Mouse (Mus musculus): ENCODE measurements around the gene Heca. TPM values are rescaled to one million over a fixed set of nuclear protein-coding genes. Genes with fewer than 3 reads are reported as not detected.
"Not testable (repeated sequence)": the region's sequence is repeated elsewhere in the genome, so short reads cannot be mapped to it uniquely, and the experiment has no call there.

Gene Heca
- total RNA-seq, 2 experiments from 2014 or later, result 26.1 to 29.8 TPM

DNA sequence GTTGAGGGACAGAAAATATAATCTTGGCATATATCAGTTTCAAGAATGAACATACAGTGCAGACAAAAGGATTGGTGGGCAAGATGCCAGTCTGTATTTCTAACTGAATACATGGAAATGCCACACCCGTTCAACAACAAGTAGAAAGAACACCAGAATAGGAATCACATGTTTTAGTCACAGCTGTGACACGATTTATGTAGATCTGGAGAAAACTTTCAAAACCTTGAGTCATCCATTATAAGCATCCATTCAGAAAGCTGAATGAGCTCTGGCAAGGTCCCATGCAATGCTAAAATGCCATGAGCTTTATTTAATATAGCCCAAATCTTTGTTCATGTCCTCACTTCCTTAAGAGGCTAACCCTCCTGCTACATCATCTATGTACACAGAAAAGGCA lies 44.4 kb downstream of the Heca start:
- peak in 1 of 2 experiments; percentile 22 for DNase-seq (ENCODE audit: low spot score in 2 of 2)

DNA sequence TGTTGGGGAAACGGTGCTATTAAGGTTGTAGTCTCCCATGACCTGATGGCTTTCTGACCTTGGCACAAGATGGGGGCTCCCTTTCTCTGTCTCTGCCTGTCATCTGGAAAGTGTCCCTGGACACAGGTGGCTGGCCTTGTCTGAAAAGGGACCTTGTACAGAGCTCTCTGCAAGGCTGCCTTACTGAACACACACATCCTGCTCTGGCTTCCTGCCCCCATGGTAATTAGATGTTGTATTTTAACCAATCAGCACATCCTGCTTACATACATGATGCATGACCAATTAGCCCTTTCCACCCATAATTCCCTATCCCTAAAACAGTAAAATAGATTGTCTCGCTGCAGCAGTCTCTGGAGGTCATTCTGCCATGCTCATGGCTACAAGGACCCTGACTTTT lies 67.1 kb downstream of the Heca start:
- no peak for DNase-seq (ENCODE audit: low spot score in 2 of 2)

DNA sequence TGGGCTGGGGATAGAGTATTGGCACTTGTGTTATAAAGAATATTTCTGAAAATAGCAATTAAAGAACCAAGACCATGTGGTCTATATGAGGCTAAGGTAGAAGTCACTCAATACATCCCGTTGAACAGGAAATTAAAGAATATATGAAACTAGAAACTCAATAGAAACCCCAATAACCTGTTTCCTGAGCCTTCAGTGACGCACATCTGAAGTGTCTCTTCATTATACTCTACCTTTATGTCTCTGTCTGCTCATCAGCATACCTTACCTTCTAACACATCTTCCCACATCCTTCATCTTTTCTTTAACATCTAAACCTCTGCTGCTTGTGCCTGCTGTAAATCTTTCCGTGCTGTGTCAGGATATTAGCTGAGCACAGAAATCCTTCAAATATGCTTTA lies 67.8 kb downstream of the Heca start:
- DNase-seq (ENCODE audit: low spot score in 2 of 2), result no peak

DNA sequence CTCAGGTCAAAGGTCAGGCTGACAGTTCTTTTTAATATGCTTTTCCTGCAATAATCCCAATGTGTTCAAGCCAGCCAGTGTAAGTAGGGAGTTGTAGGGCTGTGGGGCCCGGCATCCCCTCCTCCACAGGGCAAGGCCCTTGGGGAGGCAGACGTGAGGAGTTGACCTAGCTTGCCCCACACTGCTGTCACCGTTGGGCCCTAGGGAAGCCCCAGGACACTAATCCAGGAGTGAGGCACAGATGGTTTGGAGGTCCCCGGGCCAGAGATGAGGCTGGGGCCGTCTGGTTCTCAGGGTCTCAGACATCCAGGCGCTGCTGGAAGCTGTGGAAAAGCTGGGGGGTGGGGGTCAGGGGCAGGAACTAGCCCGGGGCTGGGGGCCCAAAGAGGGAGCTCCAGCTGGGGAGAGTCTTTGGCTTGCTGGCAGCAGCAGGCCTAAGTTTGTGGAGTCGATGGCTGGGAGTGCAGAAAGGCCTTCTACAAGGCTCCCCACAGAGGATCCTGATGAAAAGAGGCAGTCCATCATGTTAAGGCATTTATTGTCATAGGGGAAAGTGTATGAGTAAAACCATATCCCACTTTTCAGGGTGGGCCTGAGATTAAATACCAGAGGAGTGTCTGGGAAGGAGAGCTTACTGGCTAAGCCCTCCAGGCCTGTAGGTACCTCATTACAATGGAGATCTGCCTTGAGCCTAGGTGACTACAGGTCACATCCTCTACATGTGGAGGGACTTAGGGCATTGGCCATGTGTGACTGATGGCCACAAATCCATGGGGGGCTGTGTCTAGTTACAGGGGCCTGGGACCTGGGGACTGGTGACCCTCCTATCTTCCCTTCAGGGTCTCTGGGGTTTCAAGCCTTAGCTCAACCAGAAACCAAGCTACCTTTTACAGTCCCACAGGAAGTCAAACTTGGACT lies 69.6 kb downstream of the Heca start:
- DNase-seq (ENCODE audit: low spot score in 2 of 2), result no peak

DNA sequence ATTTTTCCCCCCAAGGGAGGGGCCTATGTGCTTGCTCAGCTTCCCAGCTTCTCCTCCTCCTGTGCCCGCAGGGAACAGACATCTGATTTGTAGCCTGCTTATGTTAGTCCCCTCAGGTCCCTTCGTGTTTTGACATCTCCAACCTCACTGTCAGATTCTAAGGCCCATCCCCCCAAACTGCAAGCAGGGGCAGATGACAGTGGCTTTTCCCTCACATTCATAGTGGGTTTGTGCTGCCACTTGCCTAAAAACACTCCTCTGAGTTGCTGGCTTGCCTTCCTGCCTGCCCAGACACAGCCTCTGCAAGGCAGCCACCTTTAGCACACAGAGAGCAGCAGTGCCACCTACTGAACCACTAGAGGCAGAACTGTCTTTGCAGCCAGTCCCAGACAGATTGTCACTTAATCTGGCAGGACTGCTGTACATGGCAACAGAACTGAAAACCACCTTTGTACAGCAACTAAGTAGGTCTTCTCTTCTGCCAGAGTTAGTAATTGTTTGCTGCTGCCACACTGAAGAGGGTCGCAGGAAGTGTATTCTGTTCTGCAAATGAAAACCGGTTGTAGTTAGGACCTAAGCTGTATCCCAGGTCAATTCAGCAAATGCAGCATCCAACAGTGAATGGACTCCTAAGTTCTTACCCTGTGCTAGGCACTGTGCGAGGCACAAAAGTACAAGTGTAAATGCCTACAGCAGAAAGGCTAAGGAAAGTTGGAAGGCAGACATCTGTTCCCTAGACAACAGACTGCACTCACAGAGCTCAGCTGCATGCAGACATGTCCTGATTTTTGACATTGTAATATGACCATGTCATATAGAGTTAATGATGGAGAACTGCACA lies 77.8 kb downstream of the Heca start:
- DNase-seq (ENCODE audit: low spot score in 2 of 2), result peak; percentile 57 to 77

DNA sequence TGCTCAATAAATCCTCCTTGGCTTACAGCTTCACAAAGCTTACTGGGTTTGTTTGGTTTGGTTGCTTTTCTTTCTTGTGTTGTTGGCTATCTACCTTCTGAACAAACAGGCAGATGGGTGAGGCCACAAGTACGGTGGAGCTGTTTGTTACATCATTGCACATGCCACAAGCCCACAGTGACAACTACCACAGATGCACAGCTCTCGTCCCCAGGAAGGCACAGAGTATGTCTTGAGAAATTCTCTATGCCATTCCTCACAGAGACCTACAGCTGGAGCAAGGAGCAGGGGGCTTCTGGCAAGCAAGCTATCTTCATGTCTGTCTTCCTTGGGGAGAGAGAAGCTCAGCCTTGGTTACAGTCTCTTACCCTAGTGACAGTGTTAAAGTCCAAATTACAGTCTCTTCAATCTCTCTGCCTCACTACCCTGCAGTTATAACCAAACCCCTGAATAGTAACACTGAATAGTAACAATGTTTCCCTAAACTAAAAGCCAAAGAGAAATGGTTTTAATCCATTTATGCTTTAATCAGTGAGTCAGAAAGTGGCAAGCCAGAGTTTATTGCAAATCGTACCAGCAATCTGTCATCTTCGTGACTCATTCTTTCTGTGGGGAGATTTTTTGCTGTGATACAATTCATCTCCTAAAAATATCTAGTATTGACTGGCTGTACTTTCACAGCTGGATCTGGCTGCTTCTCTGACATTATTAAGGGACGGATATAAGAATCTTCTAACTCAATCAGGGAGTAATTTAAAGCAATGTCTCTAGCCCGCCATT lies 87.0 kb downstream of the Heca start:
- DNase-seq (ENCODE audit: low spot score in 2 of 2), result no peak

DNA sequence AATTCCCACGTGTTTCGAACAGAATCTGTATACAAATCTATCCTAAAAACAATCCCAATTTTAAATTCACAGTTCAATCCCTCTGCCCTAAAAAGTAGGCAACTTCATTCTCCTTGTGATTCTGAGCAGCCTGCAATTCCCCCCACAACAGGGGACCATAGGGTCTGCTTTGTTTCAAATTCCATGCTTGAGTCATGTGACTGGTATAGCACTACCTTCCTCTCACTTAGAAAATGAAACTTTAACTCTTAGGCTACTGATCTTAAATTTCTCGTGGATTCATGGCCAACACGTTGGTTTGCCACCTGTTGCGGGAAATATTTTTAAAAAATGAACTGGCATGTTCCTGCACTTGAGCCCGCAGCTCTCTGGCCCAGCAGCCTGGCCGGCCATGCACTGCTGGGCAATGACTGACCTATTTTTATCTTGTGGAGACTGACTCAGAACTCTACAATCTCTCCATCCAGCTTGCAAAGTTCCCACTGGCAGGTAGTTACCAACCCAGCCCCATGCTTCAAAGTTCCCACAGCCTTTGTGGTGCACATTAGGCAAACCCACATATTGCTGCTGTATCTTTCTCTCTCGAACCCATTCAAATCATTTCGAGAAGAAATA lies 90.1 kb downstream of the Heca start:
- no peak for DNase-seq (ENCODE audit: low spot score in 2 of 2)

DNA sequence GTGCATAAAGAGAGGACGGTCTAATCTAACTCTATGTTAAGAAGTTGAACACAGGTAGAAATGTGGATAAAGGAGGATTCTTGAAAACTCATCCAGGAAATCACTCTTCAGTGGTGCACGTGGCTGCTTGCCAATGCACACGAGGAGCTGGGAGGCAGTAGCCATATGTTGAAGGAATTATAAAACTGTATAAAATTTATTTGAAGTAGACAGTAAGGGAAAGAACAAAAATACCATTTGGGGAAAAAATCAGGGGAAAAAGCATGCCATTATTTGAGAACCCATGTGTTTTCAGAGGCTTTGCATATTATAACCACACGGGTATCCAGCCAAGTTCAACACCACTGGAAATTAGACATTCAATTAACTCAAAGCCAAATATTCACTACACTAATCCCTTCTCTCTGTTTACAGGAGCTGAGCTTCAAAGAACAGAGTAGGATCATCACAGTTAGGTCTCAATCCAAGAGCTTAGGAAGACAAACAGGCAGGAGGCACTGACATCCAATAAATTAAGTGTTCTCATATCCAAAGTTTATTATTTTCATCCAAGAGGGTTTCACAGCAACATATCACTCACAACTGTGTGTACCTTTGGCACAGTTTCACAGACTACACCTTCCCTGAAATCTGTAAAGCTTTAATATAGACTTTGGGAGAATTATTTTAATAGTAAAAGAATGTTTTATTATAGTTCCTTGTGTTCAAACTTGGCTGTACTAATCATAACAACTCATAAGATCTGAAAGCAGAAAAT lies 102.9 kb downstream of the Heca start:
- DNase-seq (ENCODE audit: low spot score in 2 of 2), result peak; percentile 49 to 56

DNA sequence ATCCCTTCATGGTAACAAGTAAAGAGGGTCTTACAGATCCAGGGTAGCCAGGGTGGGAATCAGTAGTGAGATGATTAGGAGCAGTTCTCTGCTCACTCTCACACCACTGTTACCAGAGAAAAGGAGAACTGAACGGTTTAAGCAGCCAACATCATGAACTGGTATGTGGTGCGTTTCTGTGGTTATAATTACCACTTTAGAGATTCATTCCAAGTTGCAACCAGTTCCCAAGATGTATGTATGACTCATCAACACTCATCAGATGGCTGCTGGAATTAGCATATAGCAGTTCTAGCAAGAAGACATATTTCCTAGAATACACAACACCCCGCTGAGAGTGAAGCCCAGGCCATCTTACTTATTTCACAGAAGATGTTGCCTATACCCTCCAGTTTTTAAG lies 105.8 kb downstream of the Heca start:
- peak; percentile 19 to 37 for DNase-seq (ENCODE audit: low spot score in 2 of 2)

DNA sequence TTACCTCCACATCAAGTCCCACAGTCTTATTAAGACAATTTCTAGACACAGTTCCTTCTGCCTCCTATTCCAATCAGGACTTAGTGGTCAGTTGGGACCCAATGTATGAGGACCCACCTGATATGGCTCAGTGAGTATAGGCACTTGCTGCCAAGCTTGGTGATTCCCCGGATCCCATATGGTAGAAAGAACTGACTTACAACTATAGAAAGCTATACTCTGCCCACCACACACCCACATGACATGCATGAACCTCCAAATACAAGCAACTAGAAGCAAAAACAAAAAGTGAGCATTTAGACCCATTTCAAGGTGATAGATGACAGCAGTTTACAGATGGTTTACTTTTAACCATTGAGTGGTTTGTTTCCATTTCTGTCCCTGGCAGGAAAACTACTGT lies 111.6 kb downstream of the Heca start:
- DNase-seq (ENCODE audit: low spot score in 2 of 2), result no peak

DNA sequence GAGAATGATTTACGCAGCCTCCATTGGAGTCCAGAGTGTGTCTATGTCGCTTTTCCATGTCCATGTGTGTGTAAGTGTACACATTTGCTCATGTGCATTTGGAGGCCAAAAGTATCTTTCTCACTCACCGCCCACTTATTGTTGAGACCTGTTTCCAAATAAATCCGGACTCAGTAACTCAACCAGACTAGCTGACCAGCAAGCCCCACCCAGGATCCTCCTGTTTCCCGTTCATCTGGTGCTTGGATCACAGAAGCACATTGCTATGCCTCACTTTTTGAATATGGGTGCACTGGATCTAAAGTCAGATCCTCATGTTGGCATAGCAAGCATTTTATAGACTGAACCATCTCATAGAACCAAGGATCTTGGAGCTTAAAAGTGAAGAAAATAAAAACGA lies 112.8 kb downstream of the Heca start:
- no peak for DNase-seq (ENCODE audit: low spot score in 2 of 2)

DNA sequence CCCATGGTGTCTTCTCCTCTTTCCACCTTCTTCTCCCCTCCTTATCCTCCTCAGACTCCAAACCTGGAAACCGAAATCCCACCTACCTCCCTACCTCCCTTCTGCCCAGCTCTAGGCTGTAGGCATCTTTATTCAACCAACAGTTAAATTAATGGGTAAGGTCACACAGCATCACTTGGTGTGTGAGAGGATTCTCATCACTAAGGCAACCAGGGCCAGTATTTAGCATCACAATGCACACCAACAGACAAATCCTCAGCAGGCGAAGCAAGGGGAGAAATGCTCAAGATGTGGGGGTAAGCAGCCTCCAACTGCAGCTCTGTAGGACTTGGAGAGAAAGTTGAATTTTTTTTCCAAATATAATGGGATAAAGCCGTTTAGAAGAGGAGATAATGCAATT lies 116.8 kb downstream of the Heca start:
- no peak for DNase-seq (ENCODE audit: low spot score in 2 of 2)

DNA sequence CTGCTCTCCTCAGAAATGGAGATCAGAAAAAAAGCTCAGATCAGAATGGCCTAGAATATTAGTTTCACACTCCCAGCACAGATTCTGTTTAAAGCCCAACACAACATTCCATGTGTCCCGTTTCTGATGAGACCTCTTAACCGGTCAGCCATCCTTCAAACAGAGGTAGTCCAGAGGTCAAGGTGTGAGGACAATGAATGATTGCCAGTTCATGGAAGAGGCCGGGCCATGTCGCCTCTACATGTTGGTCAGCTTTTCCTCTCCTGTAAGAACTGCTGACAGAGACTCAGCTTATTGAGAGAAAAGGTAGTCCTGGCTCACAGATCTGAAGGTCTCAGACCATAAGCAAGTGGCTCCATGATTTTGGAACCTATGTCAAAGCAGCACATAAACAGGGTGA lies 118.7 kb downstream of the Heca start:
- no peak for DNase-seq (ENCODE audit: low spot score in 2 of 2)

DNA sequence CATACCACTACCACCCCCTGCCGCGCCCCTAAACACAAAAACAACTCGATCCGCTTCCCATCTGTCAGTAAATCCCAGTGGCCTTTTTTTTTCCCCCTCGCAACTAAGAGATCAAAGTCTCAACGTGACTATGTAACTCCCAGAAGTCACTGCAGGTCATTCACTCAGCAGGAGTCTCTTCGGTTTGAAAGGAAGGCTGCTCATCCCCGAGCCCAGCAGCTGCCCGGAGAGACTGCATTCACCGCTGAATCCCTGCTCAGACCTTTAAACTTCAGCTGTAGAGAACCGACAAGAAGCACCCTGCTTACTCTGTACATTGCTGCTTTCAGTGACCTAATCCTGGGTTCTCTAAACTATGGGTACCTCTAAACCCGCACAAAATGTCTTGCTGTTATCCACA lies 120.5 kb downstream of the Heca start:
- DNase-seq (ENCODE audit: low spot score in 2 of 2), result no peak

DNA sequence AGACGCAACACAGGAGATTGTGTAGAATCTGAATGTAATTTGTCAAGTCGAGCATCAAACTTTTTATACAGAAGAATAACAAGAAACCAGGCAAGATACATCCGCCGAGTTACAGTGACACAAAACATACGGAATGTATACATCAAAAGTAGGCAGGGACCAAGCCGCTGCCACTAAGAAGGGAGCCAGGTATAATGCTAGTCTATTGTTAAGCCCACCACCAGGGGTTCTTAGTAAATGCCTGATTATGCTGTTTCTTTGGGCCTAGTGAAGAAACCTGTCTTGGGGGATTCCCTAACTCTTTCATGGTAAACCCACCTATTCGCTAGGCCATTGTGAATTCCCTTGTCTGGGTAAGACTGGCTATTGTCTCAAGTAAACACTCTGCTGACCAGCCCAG lies 127.4 kb downstream of the Heca start:
- not testable (repeated sequence) for DNase-seq (ENCODE audit: low spot score in 2 of 2)

Other genes with a start within 250 kb of the Heca start
- gene Cited2, start 224.8 kb downstream of the Heca start, total RNA-seq (2021), result 10 to 100 TPM; 34.9 to 51.7 TPM
- gene Txlnb, start 151.8 kb downstream of the Heca start, total RNA-seq (2021), result under 1 TPM; 0.88 to 0.89 TPM
- 10 to 100 TPM; 16.9 to 24.1 TPM for gene Abracl, start 75.2 kb upstream of the Heca start, total RNA-seq (2021)
- gene Reps1, start 107.8 kb upstream of the Heca start, total RNA-seq (2021), result 10 to 100 TPM; 64.3 to 71.3 TPM

All from left cerebral cortex, adult 18-20 months (tissue).